Mouse (Mus musculus) adrenal gland, adult 2 months (tissue): ENCODE results near the gene Hoxc6. TPM values are rescaled to one million over a fixed set of nuclear protein-coding genes. Genes with fewer than 3 reads are reported as not detected.
A peak's percentile ranks its signal among the peaks of the same experiment; 100 is the strongest.

ENCODE experiments used
- DNase-seq: peaks from one replicate; pipeline ENCODE4 v3.0.0; 2021
- polyA plus RNA-seq: library from polyadenylated mRNA; depleted of rRNA; stranded (reverse); fragments of >200 nt; gene quantifications from 2 replicates; pipeline ENCODE4 v1.2.3, GENCODE M21; 2012
- total RNA-seq, 2 experiments: library from RNA; stranded (reverse); gene quantifications; 2 replicates each; pipeline ENCODE4 v1.2.3; 2021

Hoxc6 gene
- total and polyA plus RNA-seq, 3 experiments: 52.2 to 60.3 (median 58.1) TPM

GRCm38 (mm10) chr15:102967511-102968397 is 30.3 kb upstream of the Hoxc6 start:
- no peak for DNase-seq

- no peak for DNase-seq
Measured at GRCm38 (mm10) chr15:102969296-102969695, 28.8 kb upstream of the Hoxc6 start.

GRCm38 (mm10) chr15:102970740-102971139 is 27.3 kb upstream of the Hoxc6 start:
- DNase-seq: no peak

GRCm38 (mm10) chr15:102972254-102972653 is 25.8 kb upstream of the Hoxc6 start:
- no peak for DNase-seq

- DNase-seq: no peak
Measured at GRCm38 (mm10) chr15:102972753-102973152, 25.3 kb upstream of the Hoxc6 start.

GRCm38 (mm10) chr15:102975034-102975433 is 23.0 kb upstream of the Hoxc6 start:
- DNase-seq: no peak

GRCm38 (mm10) chr15:102975688-102976111 is 22.4 kb upstream of the Hoxc6 start:
- DNase-seq: no peak

- DNase-seq: no peak
Measured at GRCm38 (mm10) chr15:102976171-102976570, 21.9 kb upstream of the Hoxc6 start, which contains the start of gene Hoxc9. Gene Hoxc9 (plus strand): TSS chr15:102976439.

GRCm38 (mm10) chr15:102976631-102977422 is 21.2 kb upstream of the Hoxc6 start:
- DNase-seq: peak; percentile 30

GRCm38 (mm10) chr15:102977423-102977974 is 20.6 kb upstream of the Hoxc6 start:
- DNase-seq: no peak

GRCm38 (mm10) chr15:102978615-102979515 is 19.2 kb upstream of the Hoxc6 start:
- no peak for DNase-seq

- no peak for DNase-seq
Measured at GRCm38 (mm10) chr15:102979936-102980335, 18.1 kb upstream of the Hoxc6 start.

- DNase-seq: no peak
Measured at GRCm38 (mm10) chr15:102980352-102980751, 17.7 kb upstream of the Hoxc6 start.

- no peak for DNase-seq
Measured at GRCm38 (mm10) chr15:102980912-102981311, 17.1 kb upstream of the Hoxc6 start.

GRCm38 (mm10) chr15:102981379-102982288 is 16.4 kb upstream of the Hoxc6 start:
- DNase-seq: peak; percentile 59

- DNase-seq: no peak
Measured at GRCm38 (mm10) chr15:102983716-102984115, 14.3 kb upstream of the Hoxc6 start.

- no peak for DNase-seq
Measured at GRCm38 (mm10) chr15:102984521-102984920, 13.5 kb upstream of the Hoxc6 start.

- no peak for DNase-seq
Measured at GRCm38 (mm10) chr15:102984925-102985324, 13.1 kb upstream of the Hoxc6 start.

- peak; percentile 92 for DNase-seq
Measured at GRCm38 (mm10) chr15:102987124-102987833, 10.8 kb upstream of the Hoxc6 start.

GRCm38 (mm10) chr15:102988078-102988477 is 10.0 kb upstream of the Hoxc6 start:
- DNase-seq: no peak
